Mouse (Mus musculus) gonadal fat pad, adult 2 months (tissue): Measurements from ENCODE around the gene Gmppa. TPM values are rescaled to one million over a fixed set of nuclear protein-coding genes. Genes with fewer than 3 reads are reported as not detected.

Experiments
- DNase-seq: peaks from one replicate; pipeline ENCODE4 v3.0.0-alpha.2; 2012; ENCODE audit warnings: low read depth
- polyA plus RNA-seq: library from polyadenylated mRNA; depleted of rRNA; stranded (reverse); fragments of >200 nt; gene quantifications from 2 replicates; pipeline ENCODE4 v1.2.3, GENCODE M21; 2012; rRNA removed

Gmppa gene
- polyA plus RNA-seq: 161 and 183 TPM in 2 replicates

GRCm38 (mm10) chr1:75435475-75436328 lies at the start of gene Gmppa:
Gene Gmppa, plus strand, starts transcription at chr1:75435930.
- DNase-seq: peak; percentile 47

DNA sequence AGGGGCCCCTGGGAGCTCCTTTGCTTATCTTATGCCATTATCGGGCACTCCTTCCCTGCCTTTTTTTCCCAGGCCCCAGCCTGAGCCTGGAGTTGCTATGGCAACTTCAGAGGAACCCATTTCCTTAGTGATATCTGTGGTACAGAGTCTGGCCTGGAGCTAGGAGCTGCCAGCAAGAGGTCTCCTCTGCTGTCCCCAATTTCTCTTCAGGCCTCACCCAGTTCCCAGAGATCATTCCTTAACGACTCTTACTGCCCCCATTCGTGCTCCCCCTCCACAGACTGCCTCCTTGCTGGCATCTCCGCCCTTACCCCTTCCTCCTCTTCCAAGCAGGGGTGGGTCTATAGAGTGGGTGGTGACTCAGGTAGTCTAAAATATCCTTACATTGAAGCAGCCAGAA lies 49.6 kb upstream of the Gmppa start:
- DNase-seq: no peak

GRCm38 (mm10) chr1:75387469-75387928 lies 48.2 kb upstream of the Gmppa start:
- no peak for DNase-seq

- DNase-seq: no peak
Observed at GRCm38 (mm10) chr1:75387929-75388897, 47.5 kb upstream of the Gmppa start.

DNA sequence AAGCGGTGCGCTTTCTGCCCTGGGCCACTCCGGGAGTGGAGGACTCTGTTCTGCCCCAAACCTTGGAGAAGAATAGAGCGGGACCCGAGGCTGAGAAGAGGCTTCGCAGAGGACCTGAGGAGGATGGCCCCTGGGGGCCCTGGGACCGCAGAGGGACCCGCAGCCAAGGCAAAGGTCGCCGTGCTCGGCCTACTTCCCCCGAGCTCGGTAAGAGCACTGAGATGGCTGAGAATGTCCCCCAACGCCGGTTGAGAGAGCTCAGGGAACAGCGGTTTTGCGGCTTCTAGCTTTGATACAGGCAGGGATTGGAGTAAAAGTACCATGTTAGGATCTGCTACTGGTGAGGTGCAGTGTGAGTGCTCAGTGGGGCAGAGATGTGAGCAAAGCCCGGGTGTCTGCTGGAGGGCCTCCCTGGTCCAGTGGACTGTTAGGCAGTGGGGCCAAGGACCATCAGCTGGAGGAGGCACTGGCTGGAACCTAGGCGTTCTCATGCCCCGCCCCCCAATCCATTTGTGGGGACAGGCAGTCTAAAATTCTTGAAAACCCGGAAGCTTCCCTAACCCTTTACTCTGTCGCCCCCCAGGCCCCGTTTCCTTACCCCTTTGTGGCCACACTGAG lies 46.7 kb upstream of the Gmppa start:
- DNase-seq: no peak

GRCm38 (mm10) chr1:75393139-75393538 lies 42.6 kb upstream of the Gmppa start:
- no peak for DNase-seq

DNA sequence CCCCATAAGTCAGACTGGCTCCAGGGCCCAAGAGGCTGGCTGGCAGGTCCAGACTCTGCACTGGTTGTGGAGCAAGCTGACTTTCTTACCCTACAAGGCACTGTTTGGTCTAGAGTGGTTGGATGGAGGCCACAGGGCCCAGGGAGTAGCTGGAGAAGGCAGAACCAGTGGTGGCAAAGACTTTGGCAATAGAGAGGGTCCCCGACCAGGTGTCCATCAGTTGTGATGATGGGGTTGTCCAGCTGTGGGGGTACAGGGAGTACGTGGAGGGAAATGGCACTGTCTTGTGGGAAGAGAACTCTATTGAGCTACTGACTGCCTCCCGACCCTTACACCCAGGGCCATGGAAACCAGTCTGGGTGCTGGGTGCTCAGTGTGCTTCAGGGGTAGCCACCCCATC lies 41.9 kb upstream of the Gmppa start:
- no peak for DNase-seq

DNA sequence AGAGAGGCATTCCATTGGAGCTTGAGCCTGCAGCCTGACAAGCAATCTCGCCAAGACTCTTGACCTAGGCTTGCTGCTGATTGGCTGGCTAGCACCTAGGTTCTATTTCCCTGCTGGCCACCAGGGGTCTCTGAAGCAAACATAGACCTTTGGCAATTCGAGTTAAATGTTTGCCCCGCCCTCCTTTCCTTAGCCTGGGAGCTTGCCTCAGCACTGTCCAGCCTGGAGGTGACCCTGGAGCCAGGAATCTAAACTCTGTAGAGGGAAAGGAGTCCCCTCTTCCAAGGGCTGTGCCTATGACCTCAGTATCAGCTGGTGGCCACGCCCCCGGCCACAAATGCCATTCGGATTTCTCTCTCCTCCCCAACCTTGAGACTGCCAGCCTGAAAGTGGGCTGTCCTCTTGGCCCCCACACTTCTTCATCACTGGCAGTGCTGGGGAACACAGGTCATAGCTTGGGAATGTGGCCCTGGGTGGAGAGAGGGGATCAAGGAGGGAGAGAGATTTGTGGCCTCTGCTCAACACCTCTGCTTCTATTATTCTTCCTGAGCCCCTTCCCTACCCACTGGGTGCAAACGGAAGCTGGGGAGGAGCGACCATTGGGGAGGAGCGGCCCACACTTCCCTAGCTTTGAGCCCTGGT lies 36.8 kb upstream of the Gmppa start:
- no peak for DNase-seq

DNA sequence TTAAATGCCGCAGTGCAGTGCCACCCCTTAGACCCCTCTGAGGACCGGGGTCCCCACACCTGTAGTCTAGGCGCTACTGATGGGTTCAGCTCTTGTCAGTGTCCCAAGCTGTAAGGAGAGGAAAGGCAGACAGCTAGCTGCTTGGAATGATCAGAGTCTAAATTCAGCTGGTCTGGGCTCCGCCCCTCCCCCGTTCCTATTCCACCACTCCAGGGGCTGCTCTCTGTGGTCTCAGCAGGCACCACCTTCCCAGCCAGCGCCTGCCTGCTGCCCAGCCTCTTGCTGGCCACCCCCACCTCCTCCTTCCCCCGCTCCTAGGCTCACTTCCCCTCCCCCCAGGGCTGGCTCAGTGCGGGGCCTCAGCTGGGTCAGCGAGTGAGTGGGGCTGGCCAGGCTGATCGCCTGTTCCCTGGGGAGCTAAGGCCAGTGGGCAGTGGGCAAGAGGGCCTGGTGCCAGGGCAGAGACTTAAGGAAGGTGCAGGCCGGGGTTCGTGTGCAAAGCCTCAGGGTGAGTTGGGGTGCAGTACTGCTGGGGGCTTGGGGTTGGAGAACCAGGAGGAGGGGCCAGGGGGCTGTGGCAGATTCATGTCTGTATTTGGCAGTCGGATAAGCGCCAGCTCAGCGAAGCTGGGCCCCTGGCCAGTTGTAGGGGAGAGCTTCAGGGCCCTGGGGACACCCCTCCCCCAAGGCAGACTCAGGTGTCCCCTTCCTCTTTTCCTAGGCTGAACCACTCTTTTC lies 35.8 kb upstream of the Gmppa start:
- DNase-seq: no peak

DNA sequence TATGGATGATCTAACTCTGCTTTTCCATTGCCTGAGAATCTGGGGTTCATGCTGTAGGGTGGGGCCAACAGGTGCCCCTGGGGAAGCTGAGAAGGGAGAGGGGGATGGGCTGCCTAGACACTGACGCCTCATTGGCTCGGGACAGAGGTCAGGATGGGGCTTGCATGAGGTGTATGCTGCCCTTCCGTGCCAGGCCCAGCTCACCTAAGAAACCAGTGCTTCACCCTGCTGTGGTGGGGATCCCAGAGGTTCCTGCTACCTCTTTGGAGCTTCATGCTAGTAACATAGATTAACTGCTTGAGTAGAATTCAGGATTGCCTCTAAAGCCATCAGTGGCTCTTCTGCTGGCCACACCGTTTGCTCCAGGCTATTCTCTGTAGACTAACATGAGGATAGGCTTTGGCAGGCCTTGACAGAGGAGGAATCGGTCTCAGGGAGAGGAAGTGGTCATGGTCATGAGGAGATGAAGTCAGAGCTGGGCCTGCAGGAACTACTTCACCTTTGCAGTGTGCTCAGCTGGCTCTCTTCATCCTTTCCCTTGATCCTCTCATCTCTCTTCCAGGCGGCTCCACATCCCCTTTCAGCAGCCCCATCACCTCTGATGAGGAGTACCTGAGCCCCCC lies 35.1 kb upstream of the Gmppa start:
- DNase-seq: no peak

DNA sequence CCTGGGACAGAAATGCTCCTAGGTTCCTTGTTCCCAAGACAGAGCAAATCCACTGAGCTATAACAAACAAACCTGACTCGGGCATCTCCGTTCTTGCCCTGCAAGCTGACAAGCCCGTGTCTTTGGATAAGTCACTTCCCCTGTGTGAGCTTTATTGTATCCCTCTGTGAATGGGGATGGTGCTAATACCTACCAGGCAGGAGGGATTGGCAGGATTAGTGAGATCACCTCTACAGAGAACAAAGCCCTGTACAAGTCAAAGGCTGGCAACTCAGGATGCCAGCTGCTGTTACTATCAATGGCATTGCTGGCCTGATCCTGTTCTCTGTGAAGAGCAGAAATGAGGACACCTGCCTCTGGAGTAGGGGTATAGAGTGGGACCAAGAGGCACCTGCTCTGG lies 30.2 kb upstream of the Gmppa start:
- DNase-seq: no peak

- no peak for DNase-seq
Observed at GRCm38 (mm10) chr1:75406173-75406572, 29.6 kb upstream of the Gmppa start.

DNA sequence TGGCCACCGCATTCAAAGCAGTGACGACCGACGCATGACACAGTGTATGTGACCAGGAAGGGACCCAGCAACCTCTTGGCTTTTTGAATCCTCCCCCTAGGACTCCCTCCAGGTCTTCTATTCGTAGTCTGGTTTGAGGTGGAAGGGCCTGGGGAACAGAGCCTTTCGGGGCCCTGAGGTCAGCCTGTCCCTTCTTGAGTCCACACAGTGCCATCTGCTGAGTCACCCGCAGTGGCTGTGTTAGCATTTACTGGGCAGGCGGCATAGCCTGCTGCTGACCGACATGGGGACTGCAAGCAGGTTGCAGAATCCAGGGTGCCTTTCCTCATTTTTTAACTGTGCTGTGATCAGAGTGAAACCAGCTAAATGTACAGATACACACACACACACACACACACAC lies 28.7 kb upstream of the Gmppa start:
- no peak for DNase-seq

DNA sequence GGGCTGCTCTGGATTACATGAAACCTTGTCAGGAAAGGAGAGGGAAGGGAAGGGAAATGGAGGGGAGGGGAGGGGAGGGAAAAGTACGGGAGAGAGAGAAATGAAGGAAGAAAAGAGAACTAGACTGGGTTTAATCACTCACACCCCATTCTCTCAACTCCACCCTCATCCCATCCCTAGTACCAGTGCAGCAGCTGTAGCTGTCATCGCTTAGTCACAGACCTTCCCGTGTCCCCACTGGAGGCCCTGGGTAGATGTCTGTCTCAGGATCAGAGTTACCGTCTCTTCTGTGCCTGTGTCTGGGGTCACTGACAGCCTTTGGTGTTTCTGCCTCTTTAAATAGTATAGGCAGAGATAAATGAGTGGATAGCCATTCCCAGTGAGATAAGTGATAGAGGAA lies 27.5 kb upstream of the Gmppa start:
- no peak for DNase-seq

DNA sequence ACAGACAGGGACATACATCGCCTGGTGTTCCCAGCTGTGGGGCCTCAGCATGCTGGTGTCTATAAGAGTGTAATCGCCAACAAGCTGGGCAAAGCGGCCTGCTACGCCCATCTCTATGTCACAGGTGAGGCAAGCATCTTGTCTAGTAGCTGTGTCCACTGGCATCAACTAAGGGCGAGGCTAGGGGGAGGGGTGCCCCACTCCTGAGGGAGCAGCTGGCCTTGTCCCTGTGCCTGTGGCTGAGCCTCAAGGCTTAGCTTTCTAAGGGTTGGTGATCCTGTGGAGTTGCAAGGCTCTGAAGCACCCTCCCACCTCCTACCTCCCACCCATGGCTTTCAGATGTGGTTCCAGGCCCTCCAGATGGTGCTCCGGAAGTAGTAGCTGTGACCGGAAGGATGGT lies 25.8 kb upstream of the Gmppa start:
- DNase-seq: no peak

DNA sequence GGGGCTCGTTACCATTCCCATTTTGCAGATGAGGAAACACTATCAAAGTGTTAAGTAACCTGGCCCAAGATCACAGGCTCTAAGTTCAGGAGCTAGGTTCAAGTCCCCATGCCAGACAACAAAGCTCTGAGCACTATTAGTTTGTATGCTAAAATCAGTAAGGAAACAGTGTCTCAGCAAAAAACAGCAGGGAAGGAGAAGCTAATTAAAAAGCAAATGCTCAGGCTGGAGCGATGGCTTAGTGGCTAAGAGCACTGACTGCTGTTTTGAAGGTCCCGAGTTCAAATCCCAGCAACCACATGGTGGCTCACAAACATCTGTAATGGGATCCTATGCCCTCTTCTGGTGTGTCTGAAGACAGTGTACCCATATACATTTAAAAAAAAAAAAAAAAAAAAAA lies 23.5 kb upstream of the Gmppa start:
- DNase-seq: no peak

DNA sequence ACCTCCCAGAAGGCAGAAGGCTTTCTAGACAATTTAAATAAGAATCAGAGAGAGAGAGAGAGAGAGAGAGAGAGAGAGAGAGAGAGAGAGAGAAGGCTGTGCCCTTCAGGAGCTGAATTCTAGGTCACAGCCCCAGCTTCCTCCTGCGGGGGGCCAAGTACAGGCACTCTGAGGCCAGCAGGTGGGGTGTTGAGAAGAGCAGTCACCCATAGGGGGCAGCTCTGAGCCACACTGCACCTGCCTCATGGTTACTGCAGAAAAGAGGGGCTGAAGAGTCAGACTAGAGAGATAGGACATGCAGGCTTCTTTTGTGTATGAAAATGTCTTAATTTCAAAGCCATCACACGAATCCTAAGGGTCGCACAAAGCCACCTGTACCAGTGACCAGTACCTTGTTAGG lies 22.0 kb upstream of the Gmppa start:
- DNase-seq: no peak

DNA sequence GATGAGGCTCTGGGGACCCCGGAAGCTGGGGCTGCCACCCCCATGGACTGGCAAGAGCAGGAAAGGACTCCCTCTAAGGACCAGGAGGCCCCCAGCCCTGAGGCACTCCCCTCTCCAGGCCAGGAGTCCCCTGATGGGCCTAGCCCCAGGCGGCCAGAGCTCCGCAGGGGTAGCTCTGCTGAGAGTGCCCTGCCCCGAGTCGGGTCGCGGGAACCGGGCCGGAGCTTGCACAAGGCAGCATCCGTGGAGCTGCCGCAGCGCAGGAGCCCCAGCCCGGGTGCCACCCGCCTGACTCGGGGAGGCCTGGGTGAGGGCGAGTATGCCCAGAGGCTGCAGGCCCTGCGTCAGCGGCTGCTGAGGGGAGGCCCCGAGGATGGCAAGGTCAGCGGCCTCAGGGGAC lies 13.9 kb upstream of the Gmppa start:
- no peak for DNase-seq

DNA sequence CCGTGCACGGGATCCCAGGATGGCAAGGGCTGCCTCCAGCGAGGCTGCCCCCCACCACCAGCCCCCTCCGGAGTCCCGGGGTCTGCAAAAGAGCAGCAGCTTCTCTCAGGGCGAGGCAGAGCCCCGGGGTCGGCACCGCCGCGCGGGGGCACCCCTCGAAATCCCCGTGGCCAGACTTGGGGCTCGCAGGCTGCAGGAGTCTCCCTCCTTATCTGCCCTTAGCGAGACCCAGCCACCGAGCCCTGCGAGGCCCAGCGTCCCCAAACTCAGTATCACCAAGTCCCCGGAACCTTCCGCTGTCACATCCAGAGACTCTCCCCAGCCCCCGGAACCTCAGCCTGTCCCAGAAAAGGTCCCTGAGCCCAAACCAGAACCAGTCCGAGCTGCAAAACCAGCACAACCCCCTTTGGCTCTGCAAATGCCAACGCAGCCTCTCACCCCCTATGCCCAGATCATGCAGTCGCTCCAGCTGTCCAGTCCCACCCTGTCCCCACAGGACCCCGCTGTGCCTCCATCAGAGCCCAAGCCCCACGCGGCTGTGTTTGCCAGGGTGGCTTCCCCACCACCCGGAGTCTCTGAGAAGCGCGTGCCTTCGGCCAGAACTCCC lies 13.4 kb upstream of the Gmppa start:
- DNase-seq: no peak

DNA sequence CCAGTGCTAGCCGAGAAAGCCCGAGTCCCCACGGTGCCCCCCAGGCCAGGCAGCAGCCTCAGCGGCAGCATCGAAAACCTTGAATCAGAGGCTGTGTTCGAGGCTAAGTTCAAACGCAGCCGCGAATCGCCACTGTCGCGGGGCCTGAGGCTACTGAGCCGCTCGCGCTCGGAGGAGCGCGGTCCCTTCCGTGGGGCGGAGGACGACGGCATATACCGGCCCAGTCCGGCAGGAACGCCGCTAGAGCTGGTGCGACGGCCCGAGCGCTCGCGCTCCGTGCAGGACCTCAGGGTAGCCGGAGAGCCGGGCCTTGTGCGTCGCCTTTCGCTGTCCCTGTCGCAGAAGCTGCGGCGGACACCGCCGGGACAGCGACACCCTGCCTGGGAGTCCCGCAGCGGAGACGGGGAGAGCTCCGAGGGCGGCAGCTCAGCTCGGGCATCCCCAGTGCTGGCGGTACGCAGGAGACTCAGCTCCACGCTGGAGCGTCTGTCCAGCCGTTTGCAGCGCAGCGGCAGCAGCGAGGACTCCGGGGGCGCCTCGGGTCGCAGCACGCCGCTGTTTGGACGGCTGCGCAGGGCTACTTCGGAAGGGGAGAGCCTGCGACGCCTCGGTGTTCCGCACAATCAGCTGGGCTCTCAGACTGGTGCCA lies 12.8 kb upstream of the Gmppa start:
- no peak for DNase-seq
